Mouse (Mus musculus) CD4-positive, CD25-positive, alpha-beta regulatory T cell, adult 2 months (primary cell): Measurements from ENCODE around the gene Pnrc2.
A peak's percentile ranks its signal among the peaks of the same experiment; 100 is the strongest.

Experiments used
- DNase-seq: peaks from one replicate; pipeline ENCODE4 v3.0.0-alpha.2; 2012; ENCODE audit warnings: low read depth, low spot score

Gene Pnrc2

DNA sequence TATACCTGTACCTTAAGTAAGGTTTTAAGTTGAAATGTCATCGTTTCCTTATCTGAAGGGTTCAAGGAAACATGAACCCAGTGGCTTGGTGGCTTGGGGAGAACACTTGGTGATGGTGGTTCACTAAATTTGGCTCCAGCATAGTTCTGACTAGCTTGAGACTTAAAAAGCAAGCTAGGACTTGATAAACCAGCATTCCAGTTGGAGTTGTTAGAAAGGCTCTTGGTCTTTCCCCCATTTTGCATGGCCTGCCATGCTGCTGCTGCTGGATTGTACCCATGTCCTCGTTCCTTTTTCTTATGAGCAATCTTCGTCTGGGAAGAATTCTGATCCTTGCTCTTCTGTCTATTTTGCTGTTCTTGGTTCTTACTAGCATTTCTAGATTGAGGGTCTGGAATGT, 1.6 kb downstream of the Pnrc2 start:
- DNase-seq = peak; percentile 13

DNA sequence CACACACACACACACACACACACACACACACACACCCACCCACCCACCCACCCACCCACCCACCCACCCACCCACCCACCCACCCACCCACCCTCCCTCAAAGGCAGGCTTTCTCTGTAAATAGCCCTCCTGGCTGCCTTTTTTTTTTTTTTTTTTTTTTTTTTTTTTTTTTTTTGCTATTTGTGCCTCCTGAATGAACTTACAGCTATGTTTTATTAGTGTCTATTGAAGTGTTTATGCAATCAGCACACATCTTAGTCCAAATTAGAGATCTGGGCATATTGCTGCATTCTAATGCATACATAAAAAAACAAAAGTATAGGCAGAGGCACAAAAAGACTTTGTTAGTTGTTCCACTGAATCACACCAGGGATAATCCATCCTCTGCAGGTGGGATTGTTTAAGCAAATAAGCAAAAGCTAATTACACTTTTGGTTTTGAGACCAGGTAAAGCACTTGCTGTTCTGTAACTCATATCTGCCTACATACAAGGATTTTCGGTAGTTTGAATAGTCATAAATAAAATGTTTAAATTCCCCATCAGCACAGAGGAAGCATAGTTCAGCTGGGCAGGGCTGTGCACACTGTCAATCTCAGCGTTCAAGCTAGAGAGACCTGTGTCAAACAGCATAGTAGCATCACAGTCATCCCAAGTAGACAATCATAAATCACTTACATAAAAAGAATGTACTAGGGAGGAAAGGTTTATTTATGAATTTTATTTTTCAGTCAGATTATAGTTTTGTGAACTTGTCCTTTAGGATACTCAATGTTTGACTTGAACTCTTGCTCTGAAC, 3.2 kb downstream of the Pnrc2 start:
- peak; percentile 15 for DNase-seq

DNA sequence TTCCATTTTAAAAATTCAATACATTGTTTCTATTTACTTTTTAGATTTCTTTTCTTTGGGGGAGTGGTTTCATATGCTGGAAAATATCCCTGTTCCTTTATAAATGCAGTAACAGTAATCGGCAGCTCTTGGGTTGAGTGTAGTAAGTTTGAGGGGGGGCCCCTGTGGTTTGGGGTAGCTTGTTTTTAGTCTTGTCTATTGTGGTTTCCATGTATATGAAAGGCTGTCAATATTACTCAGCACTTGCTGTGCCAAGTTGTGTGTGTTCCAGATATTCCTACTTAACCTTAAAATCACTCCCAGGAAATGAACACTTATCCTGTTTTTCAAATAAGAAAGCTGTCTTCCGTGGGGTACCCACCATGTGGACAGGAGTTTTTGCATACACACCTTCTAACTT, 4.7 kb downstream of the Pnrc2 start:
- DNase-seq = peak; percentile 37

DNA sequence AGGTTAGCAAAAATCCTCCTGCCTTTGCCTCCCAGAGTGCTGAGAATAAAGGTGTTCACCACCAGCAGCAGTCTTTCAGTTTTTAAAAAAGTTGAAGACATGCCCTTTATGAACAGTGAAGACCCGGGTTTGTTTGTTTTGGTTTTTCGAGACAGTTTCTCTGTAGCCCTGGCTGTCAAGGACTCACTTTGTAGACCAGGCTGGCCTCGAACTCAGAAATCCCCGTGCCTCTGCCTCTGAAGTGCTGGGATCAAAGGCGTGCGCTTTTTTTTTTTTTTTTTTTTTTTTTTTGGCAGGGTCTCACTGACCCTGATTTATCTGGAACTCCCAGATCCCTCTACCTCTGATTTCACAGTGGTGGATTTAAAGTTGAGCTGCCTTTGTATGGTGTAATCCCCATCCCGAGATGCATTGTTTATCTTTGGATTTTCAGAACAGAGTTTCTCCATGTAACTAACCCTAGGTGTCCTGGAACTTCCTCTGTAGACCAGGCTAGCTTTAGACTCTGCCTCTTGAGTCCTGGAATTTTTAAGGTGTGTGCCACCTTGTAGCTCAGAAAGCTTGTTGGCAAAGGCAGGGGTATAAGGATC, 16.0 kb downstream of the Pnrc2 start:
- no peak for DNase-seq

DNA sequence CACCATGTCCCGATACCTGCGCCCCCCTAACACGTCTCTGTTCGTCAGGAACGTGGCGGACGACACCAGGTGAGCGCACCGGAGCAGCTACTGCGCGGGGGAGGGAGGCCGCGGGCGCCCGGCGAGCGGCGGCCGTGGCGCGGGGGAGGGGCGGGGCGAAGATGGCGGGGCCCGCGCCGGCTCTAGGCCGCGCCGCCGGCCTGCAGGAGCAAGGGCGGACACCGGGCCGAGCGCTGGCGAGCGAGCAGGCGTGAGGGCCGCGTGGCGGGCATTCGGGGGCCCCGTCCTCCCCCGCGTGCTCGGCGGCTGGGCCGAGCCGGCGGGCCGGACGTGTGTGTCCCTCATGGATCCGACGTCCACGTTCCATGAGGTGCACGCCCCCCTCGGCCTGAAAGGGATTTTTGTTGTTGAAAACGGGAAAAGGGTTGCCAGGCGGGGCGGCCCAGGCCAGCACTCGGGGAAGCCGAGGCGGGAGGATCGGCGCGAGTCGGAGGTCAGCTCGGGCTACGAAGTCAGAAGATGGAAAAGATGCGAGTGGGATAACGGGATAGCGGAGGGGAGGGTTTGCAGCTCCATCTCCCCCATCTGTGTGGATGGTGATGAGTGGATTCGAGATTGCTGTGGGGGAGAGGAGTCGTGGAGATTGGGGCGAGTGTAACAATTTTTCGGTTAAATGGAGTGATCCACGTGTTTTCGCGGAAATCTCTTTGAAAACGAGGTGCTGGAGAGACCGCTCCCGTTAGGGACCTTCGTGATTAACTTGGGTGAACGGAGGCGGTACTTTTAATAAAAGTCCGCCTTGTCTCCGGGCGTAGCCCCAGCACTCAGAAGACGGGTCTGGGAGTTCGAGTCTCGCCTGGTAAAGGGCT, 17.2 kb downstream of the Pnrc2 start:
- DNase-seq = peak; percentile 51

DNA sequence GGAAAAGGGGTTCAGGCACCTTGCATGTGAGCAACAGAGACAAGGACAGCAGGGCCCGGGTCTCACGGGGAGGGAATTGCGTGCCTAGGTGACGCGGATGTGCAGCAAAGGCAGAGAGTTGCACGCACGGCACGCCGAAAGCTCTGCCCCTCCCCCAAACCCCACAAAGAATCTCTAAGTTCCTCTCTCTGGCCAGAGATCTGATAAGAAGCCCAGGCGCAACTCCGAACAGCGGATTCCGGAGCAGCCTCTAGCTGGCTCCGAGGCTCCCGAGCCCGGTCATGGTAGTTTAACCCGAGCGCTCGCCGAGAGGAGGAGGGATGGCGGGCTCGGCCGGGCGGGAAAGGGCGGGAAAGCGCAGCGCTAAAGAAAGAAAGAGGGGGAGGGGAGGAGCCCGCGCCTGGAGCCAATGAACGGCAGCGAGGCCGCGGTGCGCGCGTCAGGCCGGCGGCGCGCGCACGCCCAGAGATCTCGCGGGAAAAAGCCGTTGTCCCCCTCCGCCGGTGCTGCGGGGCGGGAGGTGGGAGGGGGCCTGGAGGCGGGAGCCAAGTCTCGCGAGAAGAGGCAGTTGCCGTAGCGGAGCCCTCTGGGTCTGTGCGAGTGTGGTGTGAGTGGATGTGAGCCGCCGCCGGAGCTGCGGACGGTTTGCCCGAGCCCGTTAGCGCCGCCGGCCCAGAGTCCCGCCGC, 18.0 kb downstream of the Pnrc2 start, which contains the start of gene Srsf10:
Gene Srsf10 (plus strand): TSS at position 212 of the 687 bp plus-strand sequence.
- DNase-seq = peak; percentile 99

DNA sequence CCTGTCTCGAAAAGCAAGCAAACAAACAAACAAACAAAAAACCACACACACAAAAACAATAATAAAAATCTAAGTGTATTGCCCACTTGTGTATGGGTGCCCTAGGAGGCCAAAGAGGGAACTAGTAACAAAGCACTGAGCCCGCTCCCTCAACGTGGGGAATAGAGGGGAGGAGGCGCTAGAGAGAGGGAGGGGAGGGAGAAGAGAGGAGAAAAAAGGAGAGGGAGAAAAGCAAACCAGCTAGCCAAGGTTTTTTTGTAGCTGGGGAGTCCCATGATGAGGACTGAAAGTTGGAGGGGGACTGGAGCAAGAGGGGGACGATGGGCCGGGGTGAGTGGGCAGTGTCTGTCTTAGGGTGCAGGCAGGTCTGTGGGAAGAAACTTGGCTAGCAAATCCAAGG, 18.6 kb downstream of the Pnrc2 start:
- DNase-seq = no peak

DNA sequence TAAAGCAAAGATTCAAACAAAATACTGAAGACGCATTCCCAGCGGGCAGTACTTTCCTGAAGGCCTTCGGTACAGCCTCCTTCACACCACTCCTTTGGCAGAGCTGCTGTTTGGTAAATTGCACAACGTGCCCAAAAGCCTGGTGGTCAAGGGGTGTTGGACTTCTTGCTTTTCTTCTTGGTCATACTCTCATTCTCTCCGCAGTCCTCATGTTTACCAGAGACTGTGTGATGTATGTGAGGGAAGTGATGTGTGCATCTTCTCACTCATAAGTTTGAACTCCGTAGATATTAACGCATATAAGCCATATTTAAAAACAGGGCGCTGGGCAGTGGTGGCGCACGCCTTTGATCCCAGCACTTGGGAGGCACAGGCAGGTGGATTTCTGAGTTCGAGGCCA, 19.0 kb downstream of the Pnrc2 start:
- DNase-seq = no peak

DNA sequence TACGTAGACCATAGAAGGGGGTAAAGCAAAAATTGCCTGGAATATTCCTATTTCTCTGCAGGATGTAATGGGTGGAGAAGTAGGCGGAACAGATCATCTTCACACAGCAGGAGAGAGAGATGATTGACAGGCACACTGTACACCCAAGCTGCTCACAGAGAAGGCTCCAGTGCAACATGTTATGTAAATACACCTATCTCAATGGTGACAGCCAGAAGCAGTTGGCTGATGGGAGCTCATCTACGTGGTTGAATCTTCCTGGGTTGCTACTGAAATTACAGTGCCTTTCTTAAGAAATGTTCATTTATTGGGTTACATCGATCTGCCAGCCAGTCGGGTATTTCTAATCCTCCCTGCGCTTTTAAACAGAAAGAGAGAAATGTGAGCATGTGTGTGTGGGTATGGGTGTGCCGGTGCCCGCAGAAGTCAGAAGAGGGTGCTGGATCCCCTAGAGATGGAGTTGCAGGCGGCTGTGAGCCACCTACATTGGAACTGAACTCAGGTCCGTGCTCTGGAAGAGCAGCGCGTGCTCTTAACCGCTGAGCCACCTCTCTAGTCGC, 19.6 kb downstream of the Pnrc2 start:
- DNase-seq = no peak

DNA sequence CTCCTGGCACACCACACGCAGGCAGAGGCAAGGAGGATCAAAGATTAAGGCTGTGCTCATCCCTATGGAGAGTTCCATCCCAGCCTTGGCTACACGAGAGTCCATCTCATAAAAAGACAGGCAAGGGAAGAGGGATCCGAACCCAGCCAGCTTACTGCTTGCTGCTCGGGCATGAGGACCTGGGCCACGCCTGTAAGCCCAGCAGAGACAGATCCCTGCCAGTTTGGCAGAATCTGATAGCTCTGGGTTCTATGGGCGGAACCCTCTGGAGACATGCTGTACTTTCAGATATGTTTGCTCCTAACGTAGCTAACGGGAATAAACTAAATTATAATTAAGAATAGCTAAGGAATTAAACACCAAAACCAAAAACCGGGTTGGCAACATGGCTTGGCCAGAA, 21.7 kb downstream of the Pnrc2 start:
- no peak for DNase-seq

DNA sequence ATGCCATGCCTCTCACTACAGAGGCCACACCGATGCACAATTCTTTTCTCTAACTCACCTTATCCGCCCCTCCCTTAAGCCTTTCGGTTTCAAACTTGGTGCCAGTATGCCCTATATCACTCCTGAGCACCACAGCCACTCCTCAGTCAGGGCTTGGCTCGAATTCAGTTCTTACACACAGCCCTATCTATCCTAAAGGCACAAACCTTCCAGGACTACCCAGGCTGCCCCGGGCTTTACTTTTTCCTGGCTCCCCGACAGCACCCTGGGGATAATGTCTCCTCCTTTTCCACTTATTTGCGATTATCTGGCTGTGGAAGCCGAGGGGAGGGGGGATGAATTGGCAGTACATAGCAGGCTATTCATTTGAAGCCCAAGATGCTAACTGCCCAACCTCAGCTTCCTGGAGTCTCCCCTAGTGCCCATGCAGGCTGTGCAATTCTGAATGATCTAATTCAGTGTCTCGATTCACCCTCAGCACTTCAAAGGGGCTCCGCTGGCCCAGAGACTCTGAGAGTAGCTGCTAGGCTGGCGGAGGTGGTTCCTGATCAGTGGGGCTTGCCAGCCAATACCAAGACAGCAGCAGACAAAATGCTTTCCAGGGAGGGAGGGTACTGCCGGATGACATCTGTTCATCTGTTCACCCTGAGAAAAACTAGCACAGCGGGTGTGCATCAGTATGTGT, 23.1 kb downstream of the Pnrc2 start:
- DNase-seq = peak; percentile 66

DNA sequence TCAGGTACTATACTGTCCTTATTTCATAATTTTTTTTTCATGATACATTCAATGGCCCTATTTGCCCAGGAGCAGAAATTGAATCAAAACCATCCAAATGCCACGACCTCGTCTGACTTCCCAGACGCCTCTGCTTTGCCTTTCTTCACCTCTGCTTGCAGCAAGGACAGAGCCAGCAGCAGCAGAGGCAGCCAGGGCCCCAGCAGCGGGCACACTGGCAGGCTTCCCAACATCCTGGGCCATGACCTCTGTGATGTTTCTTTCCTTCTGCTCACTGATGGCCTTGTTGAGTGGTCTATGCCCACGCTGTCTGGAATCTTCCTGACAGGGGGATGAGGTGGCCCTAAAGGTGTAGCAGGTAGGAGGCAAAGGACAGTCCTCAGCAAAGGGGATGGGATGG, 26.1 kb downstream of the Pnrc2 start:
- DNase-seq = no peak

DNA sequence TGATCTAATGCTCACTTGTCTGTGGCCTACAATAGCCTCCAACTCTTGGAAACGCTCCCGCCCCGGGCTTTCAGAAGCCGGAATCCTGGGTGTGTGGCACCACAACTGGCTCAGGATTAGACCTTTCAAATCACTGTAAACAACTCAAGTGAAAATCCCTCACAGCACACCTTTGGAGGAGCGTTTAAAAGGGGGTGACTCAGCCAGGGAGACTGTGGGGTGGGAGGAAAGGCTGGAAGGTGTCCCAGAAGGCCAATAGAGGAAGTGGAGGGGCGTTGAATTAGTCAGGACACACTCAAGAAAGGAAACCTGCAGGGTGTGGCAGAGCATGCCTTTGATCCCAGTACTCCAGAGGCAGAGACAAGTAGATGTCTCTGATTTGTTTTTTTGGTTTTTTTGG, 29.2 kb downstream of the Pnrc2 start:
- no peak for DNase-seq

DNA sequence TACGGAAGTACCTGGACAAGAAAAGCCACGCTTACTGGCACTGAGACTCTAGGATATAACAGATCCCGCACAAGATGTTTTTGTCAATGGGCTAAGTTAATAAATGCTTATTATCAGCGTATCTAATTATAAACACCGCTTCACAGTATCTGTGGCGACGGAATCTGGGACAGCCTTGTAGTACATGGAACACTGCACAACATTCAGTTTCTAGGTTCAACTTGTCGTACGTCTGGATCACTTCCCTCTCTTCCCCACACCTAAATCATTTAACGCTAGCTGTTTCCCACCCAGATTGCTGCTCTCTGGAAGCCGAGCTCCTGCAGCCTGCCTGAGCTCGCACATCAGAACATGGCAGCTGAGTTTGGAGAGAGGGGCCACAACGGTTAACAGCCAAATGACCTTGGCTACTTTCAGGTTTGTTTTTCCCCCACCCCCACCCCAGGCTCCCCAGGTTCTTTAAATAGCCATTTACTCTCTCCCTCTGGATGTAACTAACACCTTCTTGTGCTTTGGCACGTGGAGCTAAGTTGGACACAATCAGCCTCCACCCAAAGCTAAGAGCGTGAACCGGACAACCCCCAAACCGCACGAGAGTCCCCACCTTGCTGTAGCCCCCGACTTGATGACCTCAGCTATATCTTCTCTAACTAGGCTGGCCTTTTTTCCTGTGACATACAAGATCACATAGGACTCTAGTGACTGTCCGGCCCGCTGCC, 34.2 kb downstream of the Pnrc2 start:
- no peak for DNase-seq

DNA sequence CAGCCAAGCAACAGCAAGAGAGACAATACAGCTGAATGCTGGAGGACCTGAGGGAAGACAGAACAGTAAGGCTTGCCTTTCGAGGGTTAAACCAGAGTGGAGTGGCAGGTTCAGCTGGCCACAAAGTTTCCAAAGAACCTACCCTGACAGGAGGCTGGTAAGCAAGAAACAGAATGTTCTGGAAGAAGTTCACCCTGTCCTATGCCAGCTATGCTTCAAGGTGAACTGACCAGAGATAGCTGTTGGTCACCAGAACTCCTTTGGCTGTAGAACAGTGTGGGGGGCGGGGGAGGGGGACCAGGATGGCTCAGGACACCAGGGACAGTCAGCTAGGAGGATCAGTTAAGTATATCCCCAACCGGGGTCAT, 34.7 kb downstream of the Pnrc2 start:
- no peak for DNase-seq

DNA sequence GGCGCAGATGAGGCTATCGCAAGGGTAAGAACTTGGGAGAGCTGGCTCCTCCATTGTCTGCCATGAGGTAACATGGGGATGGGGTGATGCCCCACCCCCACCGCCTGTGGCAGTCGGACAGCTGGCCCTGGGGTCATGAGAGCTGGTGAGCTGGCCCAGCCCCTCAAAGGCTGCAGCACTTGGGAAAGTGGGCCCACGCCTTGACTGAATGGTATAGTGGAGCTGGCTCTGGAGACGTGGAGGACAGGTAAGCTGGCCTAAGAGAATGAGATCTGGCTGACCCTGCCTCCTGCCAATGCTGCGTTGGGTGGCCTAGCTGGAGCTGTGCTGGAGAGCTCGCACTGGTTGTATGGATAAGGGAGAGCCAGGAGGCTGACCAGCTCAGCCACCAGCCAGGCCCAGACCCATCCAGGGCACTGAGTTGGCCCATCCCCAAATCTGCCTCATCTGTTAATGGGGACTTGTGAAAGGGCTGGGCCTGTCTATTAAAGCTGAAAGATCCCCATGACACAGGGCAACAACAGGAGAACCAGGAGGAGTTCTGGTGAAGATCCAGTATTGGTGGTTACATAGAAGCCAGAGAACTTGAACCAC, 39.4 kb downstream of the Pnrc2 start:
- no peak for DNase-seq

DNA sequence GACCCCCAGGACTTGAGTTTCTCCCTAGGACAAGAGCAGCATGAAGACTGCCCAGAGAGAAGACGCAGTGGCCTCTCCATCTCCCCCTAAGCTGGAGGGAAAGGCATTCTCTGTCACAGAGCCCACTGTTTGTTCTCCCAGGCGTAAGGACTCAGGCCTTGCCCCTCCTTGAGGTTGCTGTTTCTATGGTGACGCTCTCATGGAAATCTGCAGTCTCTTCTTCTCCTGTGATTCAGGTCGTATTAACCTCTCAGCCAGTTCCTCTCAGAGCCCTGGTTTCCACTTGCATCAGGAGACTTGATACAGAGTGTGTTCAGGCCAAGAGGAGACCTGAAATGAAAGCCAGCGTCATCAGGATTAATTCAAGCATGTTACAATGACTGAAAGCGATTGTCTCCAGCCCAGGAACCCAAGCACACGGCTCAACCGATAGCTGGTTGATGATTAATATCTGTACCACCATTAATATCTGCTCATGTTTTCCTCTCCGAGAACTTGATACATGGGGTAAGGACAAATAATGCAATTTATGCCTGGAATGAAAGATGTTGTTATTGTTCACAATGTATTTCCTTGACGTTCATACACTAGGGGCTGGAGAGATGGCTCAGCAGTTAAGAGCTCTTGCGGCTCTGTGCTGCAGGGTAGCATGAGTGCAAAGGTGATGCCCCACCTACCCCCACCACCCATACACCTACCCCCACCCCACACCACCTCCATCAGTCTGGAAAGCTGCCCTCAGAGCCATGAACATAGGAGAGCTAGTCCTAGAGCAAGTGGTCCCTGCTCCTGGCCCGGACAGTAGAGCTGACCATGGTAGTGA, 40.1 kb downstream of the Pnrc2 start:
- DNase-seq = no peak

DNA sequence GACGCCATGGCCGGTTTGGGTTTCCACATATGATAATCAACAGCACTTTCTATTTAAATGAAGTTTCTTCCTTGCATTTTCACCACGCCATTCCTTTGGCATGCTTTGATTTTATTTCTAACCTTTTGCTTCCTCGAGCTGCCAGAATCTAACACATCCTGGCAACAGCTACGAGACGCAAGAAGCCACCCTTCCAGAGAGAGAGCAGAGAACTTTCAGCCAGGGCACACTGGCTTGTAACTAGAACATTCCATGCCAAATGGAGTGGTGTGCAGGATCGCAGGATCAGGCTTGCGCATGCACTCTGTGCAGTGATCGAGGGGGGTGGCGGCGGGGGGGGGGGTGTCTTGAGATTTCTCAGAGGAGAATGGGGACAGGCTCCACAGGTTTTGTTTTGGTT, 41.6 kb downstream of the Pnrc2 start:
- no peak for DNase-seq

DNA sequence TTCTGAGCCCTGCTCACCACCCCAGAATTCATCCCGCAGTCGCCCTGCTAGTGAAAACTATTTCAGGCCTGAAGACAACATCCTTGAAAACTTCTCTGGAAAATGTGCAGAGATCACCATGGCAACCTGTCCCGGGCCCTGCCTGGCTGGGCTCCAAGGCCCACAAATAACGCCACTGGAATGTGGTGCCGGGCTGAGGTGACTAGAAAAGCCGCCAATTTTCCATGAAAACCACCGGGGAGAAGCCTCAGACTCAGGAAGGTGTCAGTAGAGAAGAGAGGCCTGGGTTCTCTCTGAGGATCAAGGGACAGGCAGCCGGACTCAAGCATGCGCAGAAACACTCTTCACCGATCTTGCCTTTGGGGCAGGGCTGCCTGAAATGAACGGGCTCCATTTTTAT, 45.2 kb downstream of the Pnrc2 start:
- no peak for DNase-seq
